Mouse (Mus musculus) intestine, embryonic 15.5 days (tissue): ENCODE results near the gene Gch1. TPM values are rescaled to one million over a fixed set of nuclear protein-coding genes. Genes with fewer than 3 reads are reported as not detected.

ENCODE experiments used
- ATAC-seq: fragments of 200-750 bp; cut with Nextera tagmentation; 2 replicates; pipeline ENCODE4 v1.8.0; 2017; ENCODE audit warnings: moderate TSS enrichment, moderate library complexity
- H3K27ac ChIP-seq: fragments of 300-500 bp; sonication (generic); 2 replicates; pipeline ENCODE4 v1.5.1; 2015; ENCODE audit warnings: mild to moderate bottlenecking, inconsistent platforms
- H3K27me3 ChIP-seq: fragments of 300-500 bp; sonication (generic); replicated peaks from 2 replicates; pipeline ENCODE4 v1.6.1; 2015; ENCODE audit warnings: inconsistent platforms
- H3K36me3 ChIP-seq: fragments of 300-500 bp; sonication (generic); 2 replicates; pipeline ENCODE4 v1.6.1; 2015; ENCODE audit warnings: inconsistent platforms
- H3K4me1 ChIP-seq: fragments of 300-500 bp; sonication (generic); replicated peaks from 2 replicates; pipeline ENCODE4 v1.6.1; 2015; ENCODE audit warnings: inconsistent platforms
- H3K4me2 ChIP-seq: fragments of 300-500 bp; sonication (generic); replicated peaks from 2 replicates; pipeline ENCODE4 v1.6.1; 2015; ENCODE audit warnings: mild to moderate bottlenecking, inconsistent platforms
- H3K4me3 ChIP-seq: fragments of 300-500 bp; sonication (generic); replicated peaks from 2 replicates; pipeline ENCODE4 v1.5.1; 2015; ENCODE audit warnings: inconsistent platforms
- H3K9ac ChIP-seq: fragments of 300-500 bp; sonication (generic); 2 replicates; pipeline ENCODE4 v1.6.1; 2015; ENCODE audit warnings: inconsistent platforms
- H3K9me3 ChIP-seq: fragments of 300-500 bp; sonication (generic); 2 replicates; pipeline ENCODE4 v1.6.1; 2016; ENCODE audit warnings: inconsistent platforms
- WGBS: fragments of 180-500 bp; shearing (Covaris S2); methylation state at CpG from one replicate; pipeline ENCODE4 v1.1.7; 2015; 5-methylcytosine and 5-hydroxymethylcytosine counted together
- polyA plus RNA-seq: library from polyadenylated mRNA; unstranded; fragments of >200 nt; fragmentation: Nextera tagmentation; extraction: Ambion mirVana; gene quantifications from 2 replicates; pipeline ENCODE4 v1.2.1, GENCODE M21; 2015

Gene Gch1
- polyA plus RNA-seq, 1 experiment from 2014 or later, result 10.4 TPM

GRCm38 (mm10) chr14:47220231-47221025, 31.2 kb upstream of the Gch1 start:
- no peak for ATAC-seq
- 81% methylated on average over 8 of the region's 8 CpGs for WGBS
- Histone ChIP-seq H3K4me3 (no peak overlapping the region), H3K9ac (no peak overlapping the region), H3K27ac (no peak overlapping the region), H3K4me2 (no peak overlapping the region), H3K4me1 (no peaks in the 10 kb centered on the region), H3K27me3 (no peaks in the 10 kb centered on the region), H3K9me3 (no peaks in the 10 kb centered on the region), H3K36me3 (no peaks in the 10 kb centered on the region)

GRCm38 (mm10) chr14:47218766-47219606, 29.8 kb upstream of the Gch1 start:
- H3K9me3 ChIP-seq, result no peaks in the 10 kb centered on the region
- ATAC-seq, result no peak
- H3K4me1 ChIP-seq, result no peaks in the 10 kb centered on the region
- H3K4me3 ChIP-seq, result no peak overlapping the region
- no peaks in the 10 kb centered on the region for H3K36me3 ChIP-seq
- H3K27me3 ChIP-seq, result no peaks in the 10 kb centered on the region
- no peak overlapping the region for H3K9ac ChIP-seq
- WGBS, result 86% methylated on average over 9 of the region's 9 CpGs
- H3K27ac ChIP-seq, result no peak overlapping the region
- no peak overlapping the region for H3K4me2 ChIP-seq

- H3K4me2 ChIP-seq, result no peak overlapping the region
- H3K4me1 ChIP-seq, result no peaks in the 10 kb centered on the region
- H3K4me3 ChIP-seq, result no peak overlapping the region
- no peak overlapping the region for H3K9ac ChIP-seq
- no peak overlapping the region for H3K27ac ChIP-seq
- H3K27me3 ChIP-seq, result no peaks in the 10 kb centered on the region
- H3K9me3 ChIP-seq, result no peaks in the 10 kb centered on the region
- 80% methylated on average over 2 of the region's 2 CpGs for WGBS
- no peak for ATAC-seq
- H3K36me3 ChIP-seq, result no peaks in the 10 kb centered on the region
Observed at GRCm38 (mm10) chr14:47216541-47216940, 27.3 kb upstream of the Gch1 start.

GRCm38 (mm10) chr14:47214367-47214766, 25.2 kb upstream of the Gch1 start:
- no peaks in the 10 kb centered on the region for H3K9me3 ChIP-seq
- H3K27ac ChIP-seq, result 0 out of 2 replicates have a peak overlapping the region, but pooled peaks have one; percentile 27
- H3K27me3 ChIP-seq, result no peaks in the 10 kb centered on the region
- H3K4me3 ChIP-seq, result no peak overlapping the region
- H3K4me1 ChIP-seq, result no peaks in the 10 kb centered on the region
- peak; percentile 91 for ATAC-seq
- 69% methylated on average over 5 of the region's 5 CpGs for WGBS
- H3K9ac ChIP-seq, result no peak overlapping the region
- H3K4me2 ChIP-seq, result no peak overlapping the region; the same call in 1 of the 2 replicates
- no peaks in the 10 kb centered on the region for H3K36me3 ChIP-seq

GRCm38 (mm10) chr14:47213305-47213704, 24.1 kb upstream of the Gch1 start:
- no peak overlapping the region for H3K4me3 ChIP-seq
- H3K9ac ChIP-seq, result no peak overlapping the region
- no peaks in the 10 kb centered on the region for H3K36me3 ChIP-seq
- no peak for ATAC-seq
- H3K27me3 ChIP-seq, result no peaks in the 10 kb centered on the region
- no peak overlapping the region for H3K27ac ChIP-seq
- H3K9me3 ChIP-seq, result no peaks in the 10 kb centered on the region
- no peak overlapping the region for H3K4me2 ChIP-seq
- WGBS, result 79% methylated on average over 4 of the region's 4 CpGs
- H3K4me1 ChIP-seq, result no peaks in the 10 kb centered on the region

GRCm38 (mm10) chr14:47209669-47210164, 20.5 kb upstream of the Gch1 start:
- H3K27me3 ChIP-seq, result no peaks in the 10 kb centered on the region
- WGBS, result 84% methylated on average over 4 of the region's 4 CpGs
- peak overlapping the region; percentile 36; the same call in 1 of the 2 replicates for H3K27ac ChIP-seq
- H3K36me3 ChIP-seq, result no peaks in the 10 kb centered on the region
- no peak overlapping the region for H3K4me2 ChIP-seq
- H3K4me1 ChIP-seq, result no peaks in the 10 kb centered on the region
- H3K9me3 ChIP-seq, result no peaks in the 10 kb centered on the region
- peak; percentile 16; the same call in 1 of the 2 replicates for ATAC-seq
- H3K4me3 ChIP-seq, result no peak overlapping the region
- no peak overlapping the region for H3K9ac ChIP-seq

GRCm38 (mm10) chr14:47208564-47209493, 19.6 kb upstream of the Gch1 start:
- Histone ChIP-seq H3K27me3 (no peaks in the 10 kb centered on the region), H3K9me3 (no peaks in the 10 kb centered on the region), H3K4me2 (no peak overlapping the region), H3K4me1 (0 out of 2 replicates have a peak, but pooled peaks cover 3% of the 10 kb centered on the region), H3K4me3 (no peak overlapping the region), H3K9ac (no peak overlapping the region), H3K27ac (peak overlapping the region; percentile 48; the same call in 1 of the 2 replicates), H3K36me3 (no peaks in the 10 kb centered on the region)
- ATAC-seq, result peak; percentile 95
- 80% methylated on average over 12 of the region's 12 CpGs for WGBS

GRCm38 (mm10) chr14:47206601-47207000, 17.4 kb upstream of the Gch1 start:
- no peak overlapping the region for H3K27ac ChIP-seq
- 92% methylated on average over 3 of the region's 3 CpGs for WGBS
- no peak overlapping the region for H3K9ac ChIP-seq
- 0 out of 2 replicates have a peak, but pooled peaks cover 3% of the 10 kb centered on the region for H3K4me1 ChIP-seq
- no peak for ATAC-seq
- no peaks in the 10 kb centered on the region for H3K27me3 ChIP-seq
- no peak overlapping the region for H3K4me3 ChIP-seq
- H3K4me2 ChIP-seq, result no peak overlapping the region
- H3K36me3 ChIP-seq, result no peaks in the 10 kb centered on the region
- H3K9me3 ChIP-seq, result no peaks in the 10 kb centered on the region

- Histone ChIP-seq H3K27me3 (no peaks in the 10 kb centered on the region), H3K4me2 (no peak overlapping the region), H3K9me3 (no peaks in the 10 kb centered on the region), H3K4me1 (0 out of 2 replicates have a peak, but pooled peaks cover 3% of the 10 kb centered on the region), H3K9ac (no peak overlapping the region), H3K4me3 (no peak overlapping the region), H3K27ac (no peak overlapping the region), H3K36me3 (no peaks in the 10 kb centered on the region)
- 88% methylated on average over 5 of the region's 5 CpGs for WGBS
- no peak for ATAC-seq
Observed at GRCm38 (mm10) chr14:47205270-47205972, 16.2 kb upstream of the Gch1 start.

GRCm38 (mm10) chr14:47197340-47197739, 8.1 kb upstream of the Gch1 start:
- H3K4me1 ChIP-seq, result no peaks in the 10 kb centered on the region
- ATAC-seq, result no peak
- 87% methylated on average over 3 of the region's 3 CpGs for WGBS
- no peak overlapping the region for H3K4me3 ChIP-seq
- no peak overlapping the region for H3K27ac ChIP-seq
- no peaks in the 10 kb centered on the region for H3K9me3 ChIP-seq
- H3K9ac ChIP-seq, result no peak overlapping the region
- no peak overlapping the region for H3K4me2 ChIP-seq
- H3K36me3 ChIP-seq, result no peaks in the 10 kb centered on the region
- H3K27me3 ChIP-seq, result no peaks in the 10 kb centered on the region

- Histone ChIP-seq H3K36me3 (no peaks in the 10 kb centered on the region), H3K4me2 (no peak overlapping the region), H3K4me3 (no peak overlapping the region), H3K9ac (no peak overlapping the region), H3K27ac (no peak overlapping the region), H3K9me3 (no peaks in the 10 kb centered on the region), H3K27me3 (no peaks in the 10 kb centered on the region), H3K4me1 (no peaks in the 10 kb centered on the region)
- ATAC-seq, result no peak
- 72% methylated on average over 8 of the region's 8 CpGs for WGBS
Observed at GRCm38 (mm10) chr14:47196711-47197110, 7.5 kb upstream of the Gch1 start.
